Mouse (Mus musculus) MN1 (cell line): ENCODE results near the gene Selplg.
A peak's percentile ranks its signal among the peaks of the same experiment; 100 is the strongest.

Experiments
- DNase-seq: peaks from one replicate; pipeline ENCODE4 v3.0.0-alpha.2; 2016; ENCODE audit warnings: low spot score

Gene Selplg

GRCm38 (mm10) chr5:113832490-113832901, at the start of gene Selplg:
Gene Selplg, minus strand, starts transcription at chr5:113832644.
- no peak for DNase-seq

- no peak for DNase-seq
These were observed 48.7 kb upstream of the Selplg start for GRCm38 (mm10) chr5:113881136-113881535.

- DNase-seq: no peak
These were observed 46.6 kb upstream of the Selplg start for GRCm38 (mm10) chr5:113878943-113879617.

- no peak for DNase-seq
These were observed 45.1 kb upstream of the Selplg start for GRCm38 (mm10) chr5:113877565-113877964.

- DNase-seq: no peak
These were observed 43.7 kb upstream of the Selplg start for GRCm38 (mm10) chr5:113876176-113876575.

GRCm38 (mm10) chr5:113875625-113876024, 43.2 kb upstream of the Selplg start:
- no peak for DNase-seq

- no peak for DNase-seq
These were observed 41.9 kb upstream of the Selplg start for GRCm38 (mm10) chr5:113874063-113875024.

GRCm38 (mm10) chr5:113872936-113873912, 40.8 kb upstream of the Selplg start:
- DNase-seq: peak; percentile 98

- DNase-seq: no peak
These were observed 39.6 kb upstream of the Selplg start for GRCm38 (mm10) chr5:113871903-113872548.

- peak; percentile 48 for DNase-seq
These were observed 38.1 kb upstream of the Selplg start for GRCm38 (mm10) chr5:113870393-113871040.

- peak; percentile 85 for DNase-seq
These were observed 36.7 kb upstream of the Selplg start for GRCm38 (mm10) chr5:113869132-113869531.

- DNase-seq: no peak
These were observed 32.5 kb upstream of the Selplg start for GRCm38 (mm10) chr5:113864992-113865391.

GRCm38 (mm10) chr5:113863994-113864393, 31.6 kb upstream of the Selplg start:
- DNase-seq: no peak

GRCm38 (mm10) chr5:113862418-113862817, 30.0 kb upstream of the Selplg start:
- DNase-seq: no peak

GRCm38 (mm10) chr5:113861294-113861693, 28.9 kb upstream of the Selplg start:
- DNase-seq: no peak

GRCm38 (mm10) chr5:113858971-113859370, 26.5 kb upstream of the Selplg start:
- DNase-seq: no peak

- DNase-seq: no peak
These were observed 26.1 kb upstream of the Selplg start for GRCm38 (mm10) chr5:113858550-113858949.

GRCm38 (mm10) chr5:113857631-113858030, 25.2 kb upstream of the Selplg start:
- no peak for DNase-seq

GRCm38 (mm10) chr5:113856631-113857030, 24.2 kb upstream of the Selplg start:
- no peak for DNase-seq

- peak; percentile 94 for DNase-seq
These were observed 23.3 kb upstream of the Selplg start for GRCm38 (mm10) chr5:113855696-113856095.

GRCm38 (mm10) chr5:113855117-113855516, 22.7 kb upstream of the Selplg start:
- no peak for DNase-seq
